Comparison of ENCODE assay signal across 10 mouse cellular contexts in genomic region chr9:121312237-121312891, GRCm38 (mm10). TPM values are rescaled to one million over a fixed set of nuclear protein-coding genes. Genes with fewer than 3 reads are reported as not detected.
DNase-seq lines count a peak whose midpoint lies in the region; ATAC-seq and TF ChIP-seq lines count a peak whose summit lies in the region.
"Had no signal": no experiment of that assay in that cellular context is flagged by ENCODE, and none has a peak within 500 bp of the region (broad histone marks: within the 10 kb centered on the region; RNA-seq: fewer than 3 reads in every experiment).

No protein-coding gene starts in this region.

- DNase-seq in cerebellum, adult 2 months = no peak
- DNase-seq in cerebellum, adult 11 months = no peak
- no peak for DNase-seq in urinary bladder, postnatal 10 days (ENCODE audit: low spot score)
- DNase-seq in cerebellum, postnatal 14 days = no peak
- DNase-seq in adrenal gland, postnatal 10 days = no peak
- DNase-seq: lung, postnatal 10 days had no signal

- H3K4me1 ChIP-seq in cerebellum, adult 2 months (ENCODE audit: control insufficient read depth, insufficient read depth, low read length) = peaks cover 62% of the 10 kb centered on the region
- peaks cover 79% of the 10 kb centered on the region for H3K4me1 ChIP-seq in forebrain, embryonic 13.5 days
- H3K4me1 ChIP-seq in intestine, embryonic 15.5 days (replicated peaks) = peaks cover 55% of the 10 kb centered on the region
- peaks cover 73% of the 10 kb centered on the region for H3K4me1 ChIP-seq in midbrain, embryonic 13.5 days (replicated peaks)

- H3K27ac ChIP-seq in cerebellum, adult 2 months (ENCODE audit: insufficient read depth, low read length) = peak overlapping the region; percentile 4; the same call in 1 of the 2 replicates
- peak overlapping the region; percentile 96 for H3K27ac ChIP-seq in forebrain, embryonic 13.5 days
- H3K27ac ChIP-seq in intestine, embryonic 15.5 days = peak overlapping the region; percentile 13; the same call in 1 of the 2 replicates
- peak overlapping the region; percentile 82 for H3K27ac ChIP-seq in midbrain, embryonic 13.5 days
- H3K27ac ChIP-seq: embryonic facial prominence, embryonic 13.5 days had no signal

- H3K36me3 ChIP-seq in forebrain, embryonic 13.5 days (ENCODE audit: poor library complexity, severe bottlenecking) = no peaks in the 10 kb centered on the region
- no peaks in the 10 kb centered on the region for H3K36me3 ChIP-seq in intestine, embryonic 15.5 days
- no peaks in the 10 kb centered on the region for H3K36me3 ChIP-seq in midbrain, embryonic 13.5 days

- peak; percentile 43; the same call in 1 of the 2 replicates for ATAC-seq in forebrain, embryonic 13.5 days
- ATAC-seq in intestine, embryonic 15.5 days = peak; percentile 61
- ATAC-seq in midbrain, embryonic 13.5 days = peak; percentile 19

- TF ChIP-seq CTCF in cerebellum, adult 2 months (IDR thresholded peaks at IDR 0.05; ENCODE audit: borderline replicate concordance, insufficient read depth, low read depth, low read length) = no peak

- WGBS in cerebellum, adult 2 months = 37% methylated on average over 10 of the region's 10 CpGs
- 14% methylated on average over 10 of the region's 10 CpGs for WGBS in forebrain, embryonic 13.5 days
- WGBS in intestine, embryonic 15.5 days = 45% methylated on average over 10 of the region's 10 CpGs
- 31% methylated on average over 10 of the region's 10 CpGs for WGBS in midbrain, embryonic 13.5 days

- no peak for TF ChIP-seq POLR2A in cerebellum, adult 2 months (IDR thresholded peaks at IDR 0.05; ENCODE audit: borderline replicate concordance, insufficient read depth, low read length)

- H3K9ac ChIP-seq in forebrain, embryonic 13.5 days = peak overlapping the region; percentile 14; the same call in 1 of the 2 replicates
- no peak overlapping the region for H3K9ac ChIP-seq in intestine, embryonic 15.5 days
- no peak overlapping the region; the same call in 1 of the 2 replicates for H3K9ac ChIP-seq in midbrain, embryonic 13.5 days (replicated peaks)
- H3K9ac ChIP-seq: embryonic facial prominence, embryonic 13.5 days had no signal

- H3K9me3 ChIP-seq in forebrain, embryonic 13.5 days (replicated peaks) = no peaks in the 10 kb centered on the region
- H3K9me3 ChIP-seq in intestine, embryonic 15.5 days = no peaks in the 10 kb centered on the region
- no peaks in the 10 kb centered on the region for H3K9me3 ChIP-seq in midbrain, embryonic 13.5 days
- H3K9me3 ChIP-seq: embryonic facial prominence, embryonic 13.5 days had no signal

- peak overlapping the region; percentile 57 for H3K4me2 ChIP-seq in forebrain, embryonic 13.5 days
- no peak overlapping the region for H3K4me2 ChIP-seq in intestine, embryonic 15.5 days (replicated peaks)
- peak overlapping the region; percentile 12 for H3K4me2 ChIP-seq in midbrain, embryonic 13.5 days (replicated peaks)

- H3K4me3 ChIP-seq in cerebellum, adult 2 months (replicated peaks; ENCODE audit: insufficient read depth, low read depth, low read length) = no peak overlapping the region
- no peak overlapping the region for H3K4me3 ChIP-seq in forebrain, embryonic 13.5 days
- no peak overlapping the region for H3K4me3 ChIP-seq in intestine, embryonic 15.5 days (replicated peaks)
- no peak overlapping the region for H3K4me3 ChIP-seq in midbrain, embryonic 13.5 days (replicated peaks)
- H3K4me3 ChIP-seq: embryonic facial prominence, embryonic 13.5 days had no signal

- H3K27me3 ChIP-seq in cerebellum, adult 2 months (ENCODE audit: control insufficient read depth, insufficient read depth, low read length) = no peaks in the 10 kb centered on the region
- no peaks in the 10 kb centered on the region for H3K27me3 ChIP-seq in forebrain, embryonic 13.5 days
- no peaks in the 10 kb centered on the region for H3K27me3 ChIP-seq in intestine, embryonic 15.5 days (replicated peaks)
- H3K27me3 ChIP-seq in midbrain, embryonic 13.5 days = no peaks in the 10 kb centered on the region
- H3K27me3 ChIP-seq: embryonic facial prominence, embryonic 13.5 days had no signal

RNA-seq across cellular contexts. Expression of gene Trak1, which starts 15.1 kb away (rescaled TPM):
- 103 TPM in 2 replicates for polyA plus RNA-seq in cerebellum, adult 2 months (2012; rRNA removed)
- polyA plus RNA-seq in forebrain, embryonic 13.5 days (2015; fragmentation: Nextera tagmentation; extraction: Ambion mirVana) = 49.7 and 49.9 TPM in 2 replicates
- 20.9 and 26.5 TPM in 2 replicates for polyA plus RNA-seq in intestine, embryonic 15.5 days (2015; fragmentation: Nextera tagmentation; extraction: Ambion mirVana)
- 41.1 and 44.8 TPM in 2 replicates for polyA plus RNA-seq in midbrain, embryonic 13.5 days (2015; fragmentation: Nextera tagmentation; extraction: Ambion mirVana)
- total RNA-seq in adrenal gland, postnatal 10 days (2021) = 100 to 1,000 TPM in 1 of 2 experiments, 10 to 100 TPM in 1; 84.0 to 117 TPM

RNA-seq across cellular contexts. Expression of gene Ulk4, which starts 35.4 kb away (rescaled TPM):
- polyA plus RNA-seq in cerebellum, adult 2 months (2012; rRNA removed) = 2.1 and 2.5 TPM in 2 replicates
- 164 and 177 TPM in 2 replicates for polyA plus RNA-seq in forebrain, embryonic 13.5 days (2015; fragmentation: Nextera tagmentation; extraction: Ambion mirVana)
- polyA plus RNA-seq in intestine, embryonic 15.5 days (2015; fragmentation: Nextera tagmentation; extraction: Ambion mirVana) = 140 and 150 TPM in 2 replicates
- polyA plus RNA-seq in midbrain, embryonic 13.5 days (2015; fragmentation: Nextera tagmentation; extraction: Ambion mirVana) = 151 and 159 TPM in 2 replicates
- 1 to 10 TPM; 1.6 to 3.5 TPM for total RNA-seq in adrenal gland, postnatal 10 days (2021)

Comparison
In these comparisons a context has a peak if more than half of its experiments do, and no peak if none do; other contexts are left out.
1. H3K27ac ChIP-seq: peak in every context shown above with its lines; median percentile 96 in forebrain, embryonic 13.5 days; 82 in midbrain, embryonic 13.5 days; 13 in intestine, embryonic 15.5 days; 4 in cerebellum, adult 2 months.
2. RNA of gene Ulk4, which starts 35.4 kb away (polyA plus RNA-seq): 164 to 177 TPM in forebrain, embryonic 13.5 days, 151 to 159 TPM in midbrain, embryonic 13.5 days and 140 to 150 TPM in intestine, embryonic 15.5 days; 2.1 to 2.5 TPM in cerebellum, adult 2 months; every median in the first group is over 10 times any median in the second.
3. Peak in every context shown above with its lines, with median percentiles within 50 percentile points of each other: ATAC-seq.